Mouse (Mus musculus) embryonic facial prominence, embryonic 12.5 days (tissue): Measurements from ENCODE around the gene Pwwp2a. TPM values are rescaled to one million over a fixed set of nuclear protein-coding genes. Genes with fewer than 3 reads are reported as not detected.

ENCODE experiments used
- ATAC-seq: fragments of 200-750 bp; cut with Nextera tagmentation; 2 replicates; pipeline ENCODE4 v1.8.0; 2017; ENCODE audit not compliant: insufficient number of reproducible peaks, insufficient read depth, low FRiP score, low TSS enrichment
- H3K27ac ChIP-seq: fragments of 300-500 bp; sonication (generic); 2 replicates; pipeline ENCODE4 v1.5.1; 2016; ENCODE audit warnings: mild to moderate bottlenecking
- H3K27me3 ChIP-seq: fragments of 300-500 bp; sonication (generic); 2 replicates; pipeline ENCODE4 v1.6.1; 2016; ENCODE audit warnings: mild to moderate bottlenecking, moderate library complexity
- H3K36me3 ChIP-seq: fragments of 300-500 bp; sonication (generic); 2 replicates; pipeline ENCODE4 v1.6.1; 2016; ENCODE audit warnings: mild to moderate bottlenecking
- H3K4me1 ChIP-seq: fragments of 300-500 bp; sonication (generic); 2 replicates; pipeline ENCODE4 v1.6.1; 2016
- H3K4me2 ChIP-seq: fragments of 300-500 bp; sonication (generic); replicated peaks from 2 replicates; pipeline ENCODE4 v1.6.1; 2016; ENCODE audit warnings: mild to moderate bottlenecking, moderate library complexity
- H3K4me3 ChIP-seq: fragments of 300-500 bp; sonication (generic); 2 replicates; pipeline ENCODE4 v1.5.1; 2016; ENCODE audit warnings: mild to moderate bottlenecking
- H3K9ac ChIP-seq: fragments of 300-500 bp; sonication (generic); 2 replicates; pipeline ENCODE4 v1.6.1; 2016; ENCODE audit warnings: mild to moderate bottlenecking, moderate library complexity
- H3K9me3 ChIP-seq: fragments of 300-500 bp; sonication (generic); 2 replicates; pipeline ENCODE4 v1.6.1; 2016; ENCODE audit warnings: mild to moderate bottlenecking, moderate library complexity
- WGBS: fragments of 180-500 bp; shearing (Covaris S2); methylation state at CpG from one replicate; pipeline ENCODE4 v1.1.7; 2016; 5-methylcytosine and 5-hydroxymethylcytosine counted together
- polyA plus RNA-seq: library from polyadenylated mRNA; unstranded; fragments of >200 nt; fragmentation: Nextera tagmentation; extraction: Ambion mirVana; gene quantifications from 2 replicates; pipeline ENCODE4 v1.2.1, GENCODE M21; 2016

The Pwwp2a gene
- polyA plus RNA-seq, 1 experiment from 2014 or later = 43.0 TPM

- Histone ChIP-seq H3K9me3 (no peaks in the 10 kb centered on the region), H3K36me3 (no peaks in the 10 kb centered on the region), H3K4me1 (no peaks in the 10 kb centered on the region; the same call in 1 of the 2 replicates), H3K4me3 (no peak overlapping the region), H3K27ac (no peak overlapping the region), H3K27me3 (no peaks in the 10 kb centered on the region), H3K9ac (no peak overlapping the region), H3K4me2 (no peak overlapping the region)
- ATAC-seq = no peak
- WGBS = 61% methylated on average over 19 of the region's 19 CpGs
Observed at GRCm38 (mm10) chr11:43667038-43667745, 14.6 kb upstream of the Pwwp2a start.

GRCm38 (mm10) chr11:43682415-43683217, 818 bp downstream of the Pwwp2a start:
- Histone ChIP-seq H3K4me1 (peaks cover 9% of the 10 kb centered on the region), H3K36me3 (no peaks in the 10 kb centered on the region), H3K27me3 (no peaks in the 10 kb centered on the region), H3K9ac (peak overlapping the region; percentile 96), H3K4me2 (peak overlapping the region; percentile 77), H3K9me3 (no peaks in the 10 kb centered on the region), H3K4me3 (peak overlapping the region; percentile 93), H3K27ac (peak overlapping the region; percentile 94)
- ATAC-seq = peak; percentile 17; the same call in 1 of the 2 replicates
- under 1% methylated on average over 61 of the region's 72 CpGs for WGBS

DNA sequence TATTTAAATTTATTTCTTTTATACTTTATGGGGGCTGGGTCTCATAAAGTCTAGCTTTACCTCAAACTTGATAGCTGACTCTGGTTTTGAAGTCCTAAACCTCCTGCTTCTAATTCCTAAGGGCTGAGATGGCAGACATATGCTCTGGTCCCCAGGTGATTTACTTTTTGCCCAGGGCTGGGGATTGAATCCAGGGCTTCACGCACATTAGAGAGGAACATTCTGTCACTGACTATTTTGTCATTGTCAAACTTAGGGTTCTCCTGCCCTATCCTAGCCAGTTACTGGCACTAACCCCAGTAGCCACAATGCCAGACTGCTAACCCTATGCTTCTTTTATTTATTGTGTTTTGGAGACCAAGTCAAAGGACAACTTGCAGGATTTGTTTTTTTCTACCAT, 7.1 kb downstream of the Pwwp2a start:
- WGBS = 87% methylated on average over 1 of the region's 1 CpGs
- Histone ChIP-seq H3K9me3 (no peaks in the 10 kb centered on the region), H3K27me3 (no peaks in the 10 kb centered on the region), H3K27ac (no peak overlapping the region), H3K36me3 (peaks cover 33% of the 10 kb centered on the region), H3K9ac (no peak overlapping the region), H3K4me1 (no peaks in the 10 kb centered on the region), H3K4me2 (no peak overlapping the region), H3K4me3 (no peak overlapping the region)
- no peak for ATAC-seq

- Histone ChIP-seq H3K4me3 (no peak overlapping the region), H3K9ac (no peak overlapping the region), H3K4me2 (no peak overlapping the region), H3K36me3 (peaks cover 43% of the 10 kb centered on the region), H3K9me3 (no peaks in the 10 kb centered on the region), H3K4me1 (no peaks in the 10 kb centered on the region), H3K27me3 (no peaks in the 10 kb centered on the region), H3K27ac (no peak overlapping the region)
- WGBS = 86% methylated on average over 4 of the region's 4 CpGs
- ATAC-seq = no peak
Observed at GRCm38 (mm10) chr11:43696623-43697022, 14.8 kb downstream of the Pwwp2a start.

DNA sequence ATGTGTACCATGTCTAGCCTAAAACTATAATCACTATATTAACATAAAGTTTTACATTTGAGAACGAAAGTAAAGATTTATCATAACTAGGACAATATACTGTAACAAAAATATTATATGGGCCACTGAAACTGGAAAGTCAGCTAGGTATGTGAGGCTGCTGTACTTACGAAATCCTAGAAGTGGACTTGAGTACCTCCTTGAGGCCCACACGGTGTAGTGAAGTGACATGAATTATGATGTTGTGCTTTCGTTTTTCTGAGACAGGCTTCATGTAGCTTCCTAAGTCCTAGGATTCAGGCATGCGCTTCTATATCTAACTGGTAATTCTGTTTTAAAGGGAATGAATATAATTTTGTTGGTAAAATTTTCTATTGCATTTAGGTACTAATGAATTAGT, 16.8 kb downstream of the Pwwp2a start:
- ATAC-seq = no peak
- Histone ChIP-seq H3K9ac (no peak overlapping the region), H3K27ac (no peak overlapping the region)

DNA sequence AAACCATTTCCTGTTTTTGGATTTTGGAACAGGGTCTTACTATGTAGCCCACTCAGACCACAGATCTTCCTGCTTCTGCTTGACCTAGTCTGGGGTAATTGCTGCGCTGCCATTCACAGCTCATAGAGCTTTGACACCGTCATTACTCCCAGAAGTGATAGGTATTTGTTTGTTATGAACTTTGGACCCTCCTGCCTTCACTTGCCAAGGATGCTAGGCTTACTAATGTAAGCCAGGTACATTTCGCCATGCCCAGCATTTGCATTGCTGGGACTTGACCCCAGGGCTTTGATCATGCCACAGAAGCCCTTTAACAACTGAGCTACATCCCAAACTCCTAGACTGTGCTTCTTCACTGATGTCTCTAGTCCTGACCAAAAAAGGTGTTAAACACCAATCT, 18.5 kb downstream of the Pwwp2a start:
- peaks cover 29% of the 10 kb centered on the region for H3K36me3 ChIP-seq
- H3K27me3 ChIP-seq = no peaks in the 10 kb centered on the region
- H3K9ac ChIP-seq = no peak overlapping the region
- WGBS = 88% methylated on average over 3 of the region's 3 CpGs
- H3K4me3 ChIP-seq = no peak overlapping the region
- H3K4me1 ChIP-seq = no peaks in the 10 kb centered on the region
- H3K4me2 ChIP-seq = no peak overlapping the region
- H3K27ac ChIP-seq = no peak overlapping the region
- no peaks in the 10 kb centered on the region for H3K9me3 ChIP-seq
- no peak for ATAC-seq

More for the DNA sequence above, 16.8 kb downstream of the Pwwp2a start:
- Histone ChIP-seq H3K4me1 (no peaks in the 10 kb centered on the region), H3K4me2 (no peak overlapping the region), H3K9me3 (no peaks in the 10 kb centered on the region), H3K36me3 (peaks cover 25% of the 10 kb centered on the region), H3K4me3 (no peak overlapping the region), H3K27me3 (no peaks in the 10 kb centered on the region)
- WGBS = 77% methylated on average over 5 of the region's 5 CpGs

GRCm38 (mm10) chr11:43703552-43703951, 21.8 kb downstream of the Pwwp2a start:
- no peaks in the 10 kb centered on the region for H3K27me3 ChIP-seq
- H3K4me3 ChIP-seq = no peak overlapping the region
- no peaks in the 10 kb centered on the region for H3K4me1 ChIP-seq
- H3K9me3 ChIP-seq = no peaks in the 10 kb centered on the region
- no peak overlapping the region for H3K27ac ChIP-seq
- no peak overlapping the region for H3K9ac ChIP-seq
- H3K36me3 ChIP-seq = peaks cover 33% of the 10 kb centered on the region
- WGBS = 68% methylated on average over 1 of the region's 1 CpGs
- ATAC-seq = no peak
- H3K4me2 ChIP-seq = no peak overlapping the region

GRCm38 (mm10) chr11:43705751-43706150, 24.0 kb downstream of the Pwwp2a start:
- H3K4me1 ChIP-seq = no peaks in the 10 kb centered on the region
- no peak overlapping the region for H3K4me2 ChIP-seq
- 92% methylated on average over 10 of the region's 10 CpGs for WGBS
- H3K4me3 ChIP-seq = no peak overlapping the region
- no peak for ATAC-seq
- no peak overlapping the region for H3K27ac ChIP-seq
- no peaks in the 10 kb centered on the region for H3K27me3 ChIP-seq
- no peaks in the 10 kb centered on the region for H3K9me3 ChIP-seq
- peaks cover 27% of the 10 kb centered on the region for H3K36me3 ChIP-seq
- no peak overlapping the region for H3K9ac ChIP-seq

GRCm38 (mm10) chr11:43708409-43708808, 26.6 kb downstream of the Pwwp2a start:
- H3K27ac ChIP-seq = no peak overlapping the region
- no peak overlapping the region for H3K4me2 ChIP-seq
- ATAC-seq = no peak
- no peak overlapping the region for H3K9ac ChIP-seq
- H3K9me3 ChIP-seq = no peaks in the 10 kb centered on the region
- H3K36me3 ChIP-seq = peaks cover 22% of the 10 kb centered on the region
- WGBS = 87% methylated on average over 2 of the region's 2 CpGs
- no peak overlapping the region for H3K4me3 ChIP-seq
- no peaks in the 10 kb centered on the region for H3K27me3 ChIP-seq
- H3K4me1 ChIP-seq = no peaks in the 10 kb centered on the region

DNA sequence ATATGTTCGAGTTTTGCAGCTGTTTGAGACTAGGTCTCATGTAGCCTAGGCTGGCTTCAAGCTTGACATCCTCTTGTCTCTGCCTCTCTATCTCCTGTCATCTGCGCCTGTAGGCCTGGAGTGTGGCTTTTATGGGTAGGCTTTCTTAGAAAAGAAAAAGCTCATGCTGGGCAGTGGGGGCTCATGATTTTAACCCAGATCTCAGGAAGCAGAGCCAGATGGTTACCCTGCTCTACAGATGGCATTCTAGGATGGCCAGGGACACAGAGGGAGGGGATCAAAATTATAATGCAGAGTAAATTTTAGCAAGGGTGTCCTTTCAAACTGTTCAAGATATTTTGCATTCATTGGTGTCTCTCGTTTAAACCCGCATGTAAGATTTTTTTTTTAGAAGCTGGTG, 30.4 kb downstream of the Pwwp2a start:
- H3K36me3 ChIP-seq = peaks cover 19% of the 10 kb centered on the region
- WGBS = 92% methylated on average over 4 of the region's 4 CpGs
- no peak overlapping the region for H3K9ac ChIP-seq
- no peaks in the 10 kb centered on the region for H3K4me1 ChIP-seq
- no peaks in the 10 kb centered on the region for H3K27me3 ChIP-seq
- no peak overlapping the region for H3K4me2 ChIP-seq
- no peak overlapping the region for H3K27ac ChIP-seq
- H3K4me3 ChIP-seq = no peak overlapping the region
- no peaks in the 10 kb centered on the region for H3K9me3 ChIP-seq
- ATAC-seq = no peak

GRCm38 (mm10) chr11:43723411-43723810, 41.6 kb downstream of the Pwwp2a start:
- Histone ChIP-seq H3K9me3 (no peaks in the 10 kb centered on the region), H3K36me3 (peaks cover 20% of the 10 kb centered on the region), H3K4me3 (no peak overlapping the region), H3K27me3 (no peaks in the 10 kb centered on the region), H3K27ac (no peak overlapping the region), H3K4me1 (no peaks in the 10 kb centered on the region), H3K4me2 (no peak overlapping the region), H3K9ac (no peak overlapping the region)
- WGBS = 93% methylated on average over 3 of the region's 3 CpGs
- ATAC-seq = no peak

DNA sequence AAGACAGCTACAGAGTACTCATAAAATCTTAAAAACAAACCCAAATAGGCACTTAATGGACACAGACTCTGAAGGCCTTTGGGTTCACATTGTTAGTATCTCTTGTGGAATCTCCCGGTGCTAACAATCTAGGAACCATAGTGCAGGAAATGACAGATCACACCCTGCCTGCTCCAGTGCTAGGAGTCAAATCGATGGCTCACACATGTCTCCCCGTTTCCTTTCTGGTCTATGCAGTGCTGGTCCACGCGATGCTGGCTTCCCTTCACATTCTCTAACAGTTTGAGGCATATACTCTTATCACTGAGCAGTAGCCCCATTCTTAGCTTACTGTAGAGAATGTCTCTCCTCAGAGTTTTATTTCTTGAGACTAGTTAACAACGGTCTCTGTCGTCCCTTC, 46.0 kb downstream of the Pwwp2a start:
- no peak overlapping the region for H3K27ac ChIP-seq
- 83% methylated on average over 7 of the region's 7 CpGs for WGBS
- H3K4me3 ChIP-seq = no peak overlapping the region
- peaks cover 26% of the 10 kb centered on the region for H3K36me3 ChIP-seq
- no peak for ATAC-seq
- no peaks in the 10 kb centered on the region for H3K9me3 ChIP-seq
- no peak overlapping the region for H3K4me2 ChIP-seq
- no peak overlapping the region for H3K9ac ChIP-seq
- no peaks in the 10 kb centered on the region for H3K4me1 ChIP-seq
- H3K27me3 ChIP-seq = no peaks in the 10 kb centered on the region
